Mouse (Mus musculus) ES-E14 (cell line): ENCODE measurements around the gene 1700025G04Rik.

ENCODE experiments used
- CHD2 ChIP-seq: IDR thresholded peaks from 2 replicates; pipeline ENCODE4 v1.6.1; 2014; ENCODE audit warnings: mild to moderate bottlenecking, low read depth, low read length, inconsistent platforms
- MAFK ChIP-seq: IDR thresholded peaks from 2 replicates; pipeline ENCODE4 v1.6.1; 2014; ENCODE audit warnings: mild to moderate bottlenecking, low read depth, low read length, inconsistent platforms; ENCODE audit not compliant: insufficient read depth
- ZNF384 ChIP-seq: IDR thresholded peaks from 2 replicates; pipeline ENCODE4 v1.6.1; 2012; ENCODE audit warnings: low read depth, low read length, inconsistent platforms

DNA sequence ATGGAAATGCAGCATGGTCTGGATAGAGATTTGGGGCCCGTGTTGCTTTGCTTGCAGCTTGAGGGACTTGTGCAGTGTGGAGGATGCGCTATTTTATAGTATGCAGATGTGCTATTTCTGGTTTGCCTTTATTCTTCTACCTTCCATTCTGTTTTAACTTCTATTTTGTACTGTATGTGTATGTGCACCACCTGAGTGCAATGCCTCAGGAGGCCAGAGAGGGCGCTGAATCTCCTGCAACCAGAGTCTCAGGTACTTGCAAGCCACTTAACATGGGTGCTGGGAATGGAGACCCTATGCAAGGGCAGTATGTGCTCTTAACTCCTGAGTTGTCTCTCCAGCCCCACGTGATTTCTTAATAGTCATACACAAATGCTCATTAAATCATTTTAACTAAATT, 98.4 kb downstream of the 1700025G04Rik start:
- TF ChIP-seq ZNF384, result no peak
- no peak for TF ChIP-seq MAFK
- no peak for TF ChIP-seq CHD2
